Mouse (Mus musculus) kidney, embryonic 14.5 days (tissue): Measurements from ENCODE around the gene Vti1a. TPM values are rescaled to one million over a fixed set of nuclear protein-coding genes. Genes with fewer than 3 reads are reported as not detected.

ENCODE experiments used
- ATAC-seq: fragments of 200-750 bp; cut with Nextera tagmentation; 2 replicates; pipeline ENCODE4 v1.8.0; 2017; ENCODE audit warnings: moderate number of reproducible peaks, mild to moderate bottlenecking, moderate TSS enrichment, moderate library complexity; ENCODE audit not compliant: low FRiP score, low TSS enrichment
- H3K27ac ChIP-seq: fragments of 300-500 bp; sonication (generic); 2 replicates; pipeline ENCODE4 v1.5.1; 2014; ENCODE audit warnings: low read depth, mild to moderate bottlenecking, low read length, moderate library complexity, mixed read lengths
- H3K27me3 ChIP-seq: fragments of 300-500 bp; sonication (generic); 2 replicates; pipeline ENCODE4 v1.6.1; 2014; ENCODE audit warnings: mild to moderate bottlenecking, low read length; ENCODE audit not compliant: control insufficient read depth, insufficient read depth
- H3K36me3 ChIP-seq: fragments of 300-500 bp; sonication (generic); 2 replicates; pipeline ENCODE4 v1.6.1; 2014; ENCODE audit warnings: low read length, mixed read lengths; ENCODE audit not compliant: control insufficient read depth, insufficient read depth
- H3K4me1 ChIP-seq: fragments of 300-500 bp; sonication (generic); 2 replicates; pipeline ENCODE4 v1.6.1; 2014; ENCODE audit warnings: low read length, mixed read lengths; ENCODE audit not compliant: control insufficient read depth, insufficient read depth
- H3K4me2 ChIP-seq: fragments of 300-500 bp; sonication (generic); replicated peaks from 2 replicates; pipeline ENCODE4 v1.6.1; 2014; ENCODE audit warnings: low read depth, mild to moderate bottlenecking, low read length
- H3K4me3 ChIP-seq: fragments of 300-500 bp; sonication (generic); 2 replicates; pipeline ENCODE4 v1.5.1; 2014; ENCODE audit warnings: mild to moderate bottlenecking, low read length
- H3K9ac ChIP-seq: fragments of 300-500 bp; sonication (generic); 2 replicates; pipeline ENCODE4 v1.6.1; 2014; ENCODE audit warnings: low read depth, mild to moderate bottlenecking, low read length, moderate library complexity
- H3K9me3 ChIP-seq: fragments of 300-500 bp; sonication (generic); 2 replicates; pipeline ENCODE4 v1.6.1; 2016; ENCODE audit warnings: low read length; ENCODE audit not compliant: control insufficient read depth
- WGBS: fragments of 180-500 bp; shearing (Covaris S2); extraction: QIAGEN DNeasy Blood & Tissue Kit; methylation state at CpG from one replicate; pipeline ENCODE4 v1.1.7; 2014; 5-methylcytosine and 5-hydroxymethylcytosine counted together
- polyA plus RNA-seq: library from polyadenylated mRNA; unstranded; fragments of >200 nt; fragmentation: Nextera tagmentation; extraction: Ambion mirVana; gene quantifications from 2 replicates; pipeline ENCODE4 v1.2.1, GENCODE M21; 2014

Vti1a gene
- polyA plus RNA-seq, 1 experiment from 2014 or later, result 25.7 TPM

GRCm38 (mm10) chr19:55620411-55621008, 304.4 kb downstream of the Vti1a start:
- no peaks in the 10 kb centered on the region for H3K9me3 ChIP-seq
- H3K4me1 ChIP-seq, result peaks cover 32% of the 10 kb centered on the region
- H3K4me3 ChIP-seq, result no peak overlapping the region
- no peak for ATAC-seq
- 42% methylated on average over 14 of the region's 14 CpGs for WGBS
- no peak overlapping the region; the same call in 1 of the 2 replicates for H3K4me2 ChIP-seq
- H3K36me3 ChIP-seq, result no peaks in the 10 kb centered on the region
- H3K9ac ChIP-seq, result no peak overlapping the region
- H3K27me3 ChIP-seq, result no peaks in the 10 kb centered on the region
- H3K27ac ChIP-seq, result no peak overlapping the region

GRCm38 (mm10) chr19:55621011-55621625, 305.0 kb downstream of the Vti1a start:
- Histone ChIP-seq H3K27ac (no peak overlapping the region), H3K4me2 (no peak overlapping the region; the same call in 1 of the 2 replicates), H3K9ac (no peak overlapping the region), H3K27me3 (no peaks in the 10 kb centered on the region), H3K4me1 (peaks cover 32% of the 10 kb centered on the region), H3K4me3 (no peak overlapping the region), H3K36me3 (no peaks in the 10 kb centered on the region), H3K9me3 (no peaks in the 10 kb centered on the region)
- no peak for ATAC-seq
- 62% methylated on average over 12 of the region's 12 CpGs for WGBS

DNA sequence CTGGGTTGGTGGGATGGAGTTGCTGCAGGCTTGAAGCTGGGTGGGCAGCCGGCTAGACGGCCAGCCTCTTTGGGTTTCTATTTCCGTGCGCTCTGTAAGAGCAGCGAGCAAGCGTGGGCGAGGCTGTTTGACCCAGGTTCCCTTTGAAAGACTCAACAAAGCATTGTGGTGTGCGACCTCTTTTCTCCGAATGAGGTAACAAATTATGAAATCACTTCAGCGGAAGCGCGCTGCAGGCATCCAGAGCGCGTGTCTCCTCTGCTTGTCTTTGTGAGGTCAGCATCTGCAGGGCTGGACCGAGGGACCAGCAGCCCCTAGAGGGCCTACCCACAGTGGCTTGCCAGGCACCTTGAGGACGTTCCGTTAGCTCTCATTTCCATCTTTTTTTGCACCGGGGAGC, 306.7 kb downstream of the Vti1a start:
- no peak overlapping the region for H3K4me2 ChIP-seq
- WGBS, result 85% methylated on average over 18 of the region's 18 CpGs
- no peaks in the 10 kb centered on the region for H3K9me3 ChIP-seq
- H3K36me3 ChIP-seq, result no peaks in the 10 kb centered on the region
- no peak overlapping the region for H3K4me3 ChIP-seq
- no peak overlapping the region for H3K9ac ChIP-seq
- no peaks in the 10 kb centered on the region for H3K27me3 ChIP-seq
- H3K27ac ChIP-seq, result no peak overlapping the region
- peaks cover 32% of the 10 kb centered on the region for H3K4me1 ChIP-seq
- ATAC-seq, result no peak

GRCm38 (mm10) chr19:55623605-55624004, 307.5 kb downstream of the Vti1a start:
- no peak for ATAC-seq
- Histone ChIP-seq H3K27ac (no peak overlapping the region), H3K4me2 (no peak overlapping the region), H3K9me3 (no peaks in the 10 kb centered on the region), H3K27me3 (no peaks in the 10 kb centered on the region), H3K36me3 (no peaks in the 10 kb centered on the region), H3K9ac (no peak overlapping the region), H3K4me3 (no peak overlapping the region), H3K4me1 (peaks cover 32% of the 10 kb centered on the region)
- 75% methylated on average over 13 of the region's 13 CpGs for WGBS

GRCm38 (mm10) chr19:55626483-55626882, 310.4 kb downstream of the Vti1a start:
- peaks cover 13% of the 10 kb centered on the region for H3K4me1 ChIP-seq
- H3K36me3 ChIP-seq, result no peaks in the 10 kb centered on the region
- H3K27ac ChIP-seq, result no peak overlapping the region
- no peak for ATAC-seq
- H3K27me3 ChIP-seq, result no peaks in the 10 kb centered on the region
- H3K4me2 ChIP-seq, result no peak overlapping the region
- H3K9ac ChIP-seq, result no peak overlapping the region
- WGBS, result 76% methylated on average over 16 of the region's 16 CpGs
- H3K4me3 ChIP-seq, result no peak overlapping the region
- no peaks in the 10 kb centered on the region for H3K9me3 ChIP-seq

DNA sequence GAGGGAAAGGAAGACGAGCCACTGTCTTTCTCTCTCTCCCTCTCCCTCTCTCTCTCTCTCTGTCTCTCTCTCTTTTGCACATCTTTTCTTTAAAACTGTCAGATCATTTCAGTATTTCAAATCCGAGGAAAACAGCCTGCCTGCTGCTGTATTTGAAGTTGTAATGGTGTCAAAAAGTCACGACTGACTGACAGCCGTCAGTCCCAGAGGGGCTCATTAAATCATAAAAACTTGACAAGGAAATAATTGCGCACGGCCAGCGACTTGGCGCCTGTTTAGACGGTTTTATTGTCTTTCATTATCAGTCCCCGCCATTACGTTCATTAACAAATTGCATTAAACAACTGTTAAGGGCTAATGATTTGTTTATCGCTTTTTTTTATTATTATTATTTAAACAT, 310.9 kb downstream of the Vti1a start:
- Histone ChIP-seq H3K4me3 (no peak overlapping the region), H3K4me2 (no peak overlapping the region), H3K9me3 (no peaks in the 10 kb centered on the region), H3K4me1 (peaks cover 8% of the 10 kb centered on the region), H3K36me3 (no peaks in the 10 kb centered on the region), H3K9ac (no peak overlapping the region), H3K27ac (no peak overlapping the region), H3K27me3 (no peaks in the 10 kb centered on the region)
- ATAC-seq, result no peak
- WGBS, result 70% methylated on average over 12 of the region's 12 CpGs

GRCm38 (mm10) chr19:55635488-55635887, 319.4 kb downstream of the Vti1a start:
- 79% methylated on average over 15 of the region's 15 CpGs for WGBS
- ATAC-seq, result no peak
- no peak overlapping the region for H3K27ac ChIP-seq
- no peak overlapping the region for H3K4me3 ChIP-seq
- H3K36me3 ChIP-seq, result no peaks in the 10 kb centered on the region
- H3K9ac ChIP-seq, result no peak overlapping the region
- H3K4me2 ChIP-seq, result no peak overlapping the region
- peaks cover 2% of the 10 kb centered on the region; the same call in 1 of the 2 replicates for H3K9me3 ChIP-seq
- H3K27me3 ChIP-seq, result no peaks in the 10 kb centered on the region
- no peaks in the 10 kb centered on the region for H3K4me1 ChIP-seq

DNA sequence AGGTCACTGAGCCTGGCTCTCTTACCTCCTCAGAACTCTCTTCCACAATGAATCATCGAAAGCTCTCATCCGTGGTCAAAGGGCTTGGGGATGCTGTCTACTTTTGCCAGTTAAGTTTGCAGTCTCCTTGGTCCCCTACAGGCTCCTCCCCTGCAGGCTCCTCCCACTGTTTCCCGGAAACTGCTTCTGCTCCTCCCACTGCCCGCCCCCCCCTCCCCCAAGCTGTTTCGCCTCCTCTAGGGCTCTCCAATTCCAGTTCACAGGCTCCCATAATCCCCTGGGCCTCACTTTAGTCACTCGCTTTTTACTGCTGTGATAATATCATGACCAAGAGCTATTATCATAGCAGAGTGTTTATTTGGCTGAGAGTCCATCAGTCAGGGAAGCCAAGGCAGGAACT, 324.2 kb downstream of the Vti1a start:
- 85% methylated on average over 6 of the region's 6 CpGs for WGBS
- Histone ChIP-seq H3K27me3 (no peaks in the 10 kb centered on the region), H3K4me3 (no peak overlapping the region), H3K36me3 (no peaks in the 10 kb centered on the region), H3K4me1 (peaks cover 9% of the 10 kb centered on the region; the same call in 1 of the 2 replicates), H3K27ac (no peak overlapping the region), H3K9me3 (peaks cover 3% of the 10 kb centered on the region; the same call in 1 of the 2 replicates), H3K9ac (no peak overlapping the region), H3K4me2 (no peak overlapping the region)
- ATAC-seq, result no peak

GRCm38 (mm10) chr19:55641891-55642290, 325.8 kb downstream of the Vti1a start:
- Histone ChIP-seq H3K27me3 (no peaks in the 10 kb centered on the region), H3K9ac (no peak overlapping the region), H3K36me3 (no peaks in the 10 kb centered on the region), H3K4me1 (peaks cover 9% of the 10 kb centered on the region; the same call in 1 of the 2 replicates), H3K27ac (no peak overlapping the region), H3K4me3 (no peak overlapping the region), H3K9me3 (peaks cover 3% of the 10 kb centered on the region; the same call in 1 of the 2 replicates), H3K4me2 (no peak overlapping the region)
- WGBS, result 81% methylated on average over 2 of the region's 2 CpGs
- no peak for ATAC-seq
